Mouse (Mus musculus) MEL (cell line): ENCODE measurements around the gene Psmd5. TPM values are rescaled to one million over a fixed set of nuclear protein-coding genes. Genes with fewer than 3 reads are reported as not detected.

Experiments
- DNase-seq: peaks from one replicate; pipeline ENCODE4 v3.0.0; 2011; ENCODE audit warnings: low read depth, low spot score
- H3K27ac ChIP-seq: 2 replicates; pipeline ENCODE4 v1.5.1; 2012; ENCODE audit warnings: low read depth, mild to moderate bottlenecking, control low read depth, low read length, moderate library complexity; ENCODE audit not compliant: control insufficient read depth
- H3K27me3 ChIP-seq, 2 experiments: fragments of 150-350 bp in 1 of 2; sonication (generic) in 1 of 2; 2 replicates each; pipeline ENCODE4 v1.6.1; 2012; ENCODE audit warnings: low read length in 2 of 2, mild to moderate bottlenecking in 2 of 2, improper control_type of control experiment in 1 of 2, moderate library complexity in 1 of 2; ENCODE audit not compliant: insufficient read depth in 2 of 2, control insufficient read depth in 1 of 2
- H3K36me3 ChIP-seq, 2 experiments: 2 replicates each; pipeline ENCODE4 v1.6.1; 2012 to 2014; ENCODE audit warnings: low read length in 2 of 2, improper control_type of control experiment in 1 of 2, inconsistent platforms in 1 of 2, mild to moderate bottlenecking in 1 of 2; ENCODE audit not compliant: insufficient read depth in 2 of 2, control insufficient read depth in 1 of 2
- H3K4me1 ChIP-seq, 2 experiments: fragments of 150-350 bp in 1 of 2; sonication (generic) in 1 of 2; 2 replicates each; pipeline ENCODE4 v1.6.1; 2012; ENCODE audit warnings: low read length in 2 of 2, improper control_type of control experiment in 1 of 2, mild to moderate bottlenecking in 1 of 2; ENCODE audit not compliant: insufficient read depth in 2 of 2, control insufficient read depth in 1 of 2
- H3K4me3 ChIP-seq, 2 experiments: fragments of 150-350 bp in 1 of 2; sonication (generic) in 1 of 2; 2 replicates each; pipeline ENCODE4 v1.5.1; 2012; ENCODE audit warnings: low read depth in 2 of 2, low read length in 2 of 2, mild to moderate bottlenecking in 2 of 2, moderate library complexity in 2 of 2, control low read depth in 1 of 2, improper control_type of control experiment in 1 of 2; ENCODE audit not compliant: control insufficient read depth in 1 of 2, insufficient read depth in 1 of 2
- H3K79me2 ChIP-seq: 2 replicates; pipeline ENCODE4 v1.6.1; 2012; ENCODE audit warnings: mild to moderate bottlenecking, low read length, moderate library complexity; ENCODE audit not compliant: control insufficient read depth, poor library complexity, insufficient read depth
- H3K9ac ChIP-seq: 2 replicates; pipeline ENCODE4 v1.6.1; 2012; ENCODE audit warnings: low read depth, mild to moderate bottlenecking, control low read depth, low read length, moderate library complexity; ENCODE audit not compliant: control insufficient read depth, poor library complexity, severe bottlenecking
- H3K9me3 ChIP-seq: fragments of 150-350 bp; sonication (generic); replicated peaks from 2 replicates; pipeline ENCODE4 v1.6.1; 2012; ENCODE audit warnings: mild to moderate bottlenecking, low read length, improper control_type of control experiment, moderate library complexity; ENCODE audit not compliant: insufficient read depth
- BHLHE40 ChIP-seq: IDR thresholded peaks from 2 replicates; pipeline ENCODE4 v1.6.1; 2012; ENCODE audit warnings: low read depth, mild to moderate bottlenecking, inconsistent platforms, low read length, improper control_type of control experiment, borderline replicate concordance
- CHD1 ChIP-seq: IDR thresholded peaks from 2 replicates; pipeline ENCODE4 v1.6.1; 2012; ENCODE audit warnings: low read depth, mild to moderate bottlenecking, inconsistent platforms, low read length, improper control_type of control experiment
- CHD2 ChIP-seq: IDR thresholded peaks from 2 replicates; pipeline ENCODE4 v1.6.1; 2011; ENCODE audit warnings: low read length, improper control_type of control experiment
- CTCF ChIP-seq, 3 experiments: IDR thresholded peaks in 2 of 3; conservative IDR thresholded peaks in 1 of 3; 2 replicates each; pipeline ENCODE4 v1.5.1; 2011 to 2012; ENCODE audit warnings: low read length in 3 of 3, low read depth in 2 of 3, mild to moderate bottlenecking in 2 of 3, improper control_type of control experiment in 1 of 3, inconsistent platforms in 1 of 3, mixed read lengths in 1 of 3, moderate library complexity in 1 of 3; ENCODE audit not compliant: control insufficient read depth in 1 of 3, insufficient read depth in 1 of 3, poor library complexity in 1 of 3, severe bottlenecking in 1 of 3
- E2F4 ChIP-seq: IDR thresholded peaks from 2 replicates; pipeline ENCODE4 v1.6.1; 2011; ENCODE audit warnings: low read depth, low read length, improper control_type of control experiment, borderline replicate concordance
- ELF1 ChIP-seq: IDR thresholded peaks from 2 replicates; pipeline ENCODE4 v1.6.1; 2014; ENCODE audit warnings: low read depth, mild to moderate bottlenecking, inconsistent platforms, low read length, improper control_type of control experiment, moderate library complexity
- EP300 ChIP-seq, 2 experiments: IDR thresholded peaks; 2 replicates each; pipeline ENCODE4 v1.6.1; 2011; ENCODE audit warnings: improper control_type of control experiment in 2 of 2, low read length in 2 of 2, low read depth in 1 of 2, mild to moderate bottlenecking in 1 of 2
- ETS1 ChIP-seq: IDR thresholded peaks from 2 replicates; pipeline ENCODE4 v1.6.1; 2012; ENCODE audit warnings: low read depth, mild to moderate bottlenecking, inconsistent platforms, low read length, improper control_type of control experiment, moderate library complexity
- GABPA ChIP-seq: IDR thresholded peaks from 2 replicates; pipeline ENCODE4 v1.6.1; 2012; ENCODE audit warnings: low read depth, mild to moderate bottlenecking, inconsistent platforms, low read length, improper control_type of control experiment, moderate library complexity
- GATA1 ChIP-seq: IDR thresholded peaks from 2 replicates; pipeline ENCODE4 v1.6.1; 2011; ENCODE audit warnings: low read depth, low read length, improper control_type of control experiment
- HCFC1 ChIP-seq: IDR thresholded peaks from 2 replicates; pipeline ENCODE4 v1.6.1; 2012; ENCODE audit warnings: low read depth, mild to moderate bottlenecking, inconsistent platforms, low read length, improper control_type of control experiment, moderate library complexity
- JUND ChIP-seq: IDR thresholded peaks from 2 replicates; pipeline ENCODE4 v1.6.1; 2011; ENCODE audit warnings: low read depth, mild to moderate bottlenecking, improper control_type of control experiment, low read length
- KAT2A ChIP-seq: conservative IDR thresholded peaks from 2 replicates; pipeline ENCODE4 v1.6.1; 2012; ENCODE audit warnings: low read depth, low read length, improper control_type of control experiment, inconsistent platforms
- MAFK ChIP-seq: IDR thresholded peaks from 2 replicates; pipeline ENCODE4 v1.6.1; 2011; ENCODE audit warnings: low read depth, mild to moderate bottlenecking, low read length, improper control_type of control experiment, borderline replicate concordance
- MAX ChIP-seq: IDR thresholded peaks from 2 replicates; pipeline ENCODE4 v1.6.1; 2011; ENCODE audit warnings: low read length, improper control_type of control experiment
- MAZ ChIP-seq: IDR thresholded peaks from 2 replicates; pipeline ENCODE4 v1.6.1; 2012; ENCODE audit warnings: low read depth, mild to moderate bottlenecking, inconsistent platforms, low read length, improper control_type of control experiment
- MEF2A ChIP-seq: IDR thresholded peaks from 2 replicates; pipeline ENCODE4 v1.6.1; 2014; ENCODE audit warnings: low read depth, mild to moderate bottlenecking, inconsistent platforms, low read length, improper control_type of control experiment; ENCODE audit not compliant: poor library complexity, insufficient replicate concordance, severe bottlenecking; ENCODE audit errors: extremely low read depth
- MYB ChIP-seq: IDR thresholded peaks from 2 replicates; pipeline ENCODE4 v1.6.1; 2011; ENCODE audit warnings: mild to moderate bottlenecking, low read depth, low read length, improper control_type of control experiment
- MYC ChIP-seq: IDR thresholded peaks from 2 replicates; pipeline ENCODE4 v1.6.1; 2011; ENCODE audit warnings: low read depth, mild to moderate bottlenecking, low read length, improper control_type of control experiment, moderate library complexity
- NELFE ChIP-seq: IDR thresholded peaks from 2 replicates; pipeline ENCODE4 v1.6.1; 2011; ENCODE audit warnings: low read depth, low read length, improper control_type of control experiment
- NRF1 ChIP-seq: IDR thresholded peaks from 2 replicates; pipeline ENCODE4 v1.6.1; 2014; ENCODE audit warnings: low read depth, mild to moderate bottlenecking, inconsistent platforms, low read length, improper control_type of control experiment, moderate library complexity; ENCODE audit not compliant: poor library complexity, insufficient read depth, severe bottlenecking
- POLR2A ChIP-seq, 2 experiments: IDR thresholded peaks; 2 replicates each; pipeline ENCODE4 v1.6.1; 2011 to 2012; ENCODE audit warnings: low read length in 2 of 2, mild to moderate bottlenecking in 2 of 2, control low read depth in 1 of 2, improper control_type of control experiment in 1 of 2, low read depth in 1 of 2, moderate library complexity in 1 of 2; ENCODE audit not compliant: control insufficient read depth in 1 of 2, insufficient read depth in 1 of 2, poor library complexity in 1 of 2
- POLR2AphosphoS2 ChIP-seq: IDR thresholded peaks from 2 replicates; pipeline ENCODE4 v1.6.1; 2011; ENCODE audit warnings: low read length, improper control_type of control experiment
- POLR2AphosphoS5 ChIP-seq: IDR thresholded peaks from 2 replicates; pipeline ENCODE4 v1.6.1; 2012; ENCODE audit warnings: low read depth, borderline replicate concordance, mild to moderate bottlenecking, inconsistent platforms, low read length, moderate library complexity, mixed read lengths
- RAD21 ChIP-seq: IDR thresholded peaks from 2 replicates; pipeline ENCODE4 v1.6.1; 2011; ENCODE audit warnings: mild to moderate bottlenecking, low read depth, low read length, improper control_type of control experiment
- RCOR1 ChIP-seq: IDR thresholded peaks from 2 replicates; pipeline ENCODE4 v1.6.1; 2012; ENCODE audit warnings: low read depth, mild to moderate bottlenecking, inconsistent platforms, low read length, improper control_type of control experiment
- SIN3A ChIP-seq: IDR thresholded peaks from 2 replicates; pipeline ENCODE4 v1.6.1; 2012; ENCODE audit warnings: low read length, improper control_type of control experiment, inconsistent platforms
- SMC3 ChIP-seq: IDR thresholded peaks from 2 replicates; pipeline ENCODE4 v1.6.1; 2011; ENCODE audit warnings: low read depth, low read length, improper control_type of control experiment
- TAL1 ChIP-seq: IDR thresholded peaks from 2 replicates; pipeline ENCODE4 v1.6.1; 2012; ENCODE audit warnings: mild to moderate bottlenecking, inconsistent platforms, low read length, moderate library complexity, mixed read lengths
- TBP ChIP-seq: IDR thresholded peaks from 2 replicates; pipeline ENCODE4 v1.8.0; 2011; ENCODE audit warnings: low read depth, low read length, improper control_type of control experiment
- TCF12 ChIP-seq: IDR thresholded peaks from 2 replicates; pipeline ENCODE4 v1.6.1; 2014; ENCODE audit warnings: low read depth, mild to moderate bottlenecking, inconsistent platforms, low read length, improper control_type of control experiment, moderate library complexity
- UBTF ChIP-seq: IDR thresholded peaks from 2 replicates; pipeline ENCODE4 v1.6.1; 2012; ENCODE audit warnings: low read depth, mild to moderate bottlenecking, inconsistent platforms, low read length, improper control_type of control experiment, moderate library complexity, borderline replicate concordance; ENCODE audit not compliant: insufficient read depth
- USF1 ChIP-seq: IDR thresholded peaks from 2 replicates; pipeline ENCODE4 v1.6.1; 2014; ENCODE audit warnings: low read depth, mild to moderate bottlenecking, inconsistent platforms, low read length, improper control_type of control experiment, moderate library complexity
- USF2 ChIP-seq, 2 experiments: IDR thresholded peaks; 2 replicates each; pipeline ENCODE4 v1.6.1; 2011 to 2012; ENCODE audit warnings: improper control_type of control experiment in 2 of 2, low read length in 2 of 2, borderline replicate concordance in 1 of 2, inconsistent platforms in 1 of 2, low read depth in 1 of 2, mild to moderate bottlenecking in 1 of 2; ENCODE audit not compliant: insufficient read depth in 1 of 2
- ZC3H11A ChIP-seq: IDR thresholded peaks from 2 replicates; pipeline ENCODE4 v1.6.1; 2012; ENCODE audit warnings: low read depth, mild to moderate bottlenecking, inconsistent platforms, low read length, improper control_type of control experiment
- ZKSCAN1 ChIP-seq: IDR thresholded peaks from 2 replicates; pipeline ENCODE4 v1.6.1; 2012; ENCODE audit warnings: low read depth, mild to moderate bottlenecking, inconsistent platforms, low read length, improper control_type of control experiment, moderate library complexity
- ZMIZ1 ChIP-seq: IDR thresholded peaks from 2 replicates; pipeline ENCODE4 v1.6.1; 2012; ENCODE audit warnings: low read depth, mild to moderate bottlenecking, inconsistent platforms, low read length, improper control_type of control experiment, moderate library complexity
- ZNF384 ChIP-seq: IDR thresholded peaks from 2 replicates; pipeline ENCODE4 v1.6.1; 2012; ENCODE audit warnings: low read depth, mild to moderate bottlenecking, inconsistent platforms, low read length, improper control_type of control experiment
- polyA plus RNA-seq, 2 experiments: library from polyadenylated mRNA; stranded (reverse) in 1 of 2; unstranded in 1 of 2; fragments of >175 nt in 1 of 2; fragments of >200 nt in 1 of 2; gene quantifications; 2 replicates each; pipeline versions ENCODE4 v1.2.1 to v1.2.4; 2012; ENCODE audit warnings: low replicate concordance in 2 of 2, low read depth in 1 of 2; ENCODE audit not compliant: insufficient read length in 2 of 2, insufficient read depth in 1 of 2, missing spikeins in 1 of 2
- total RNA-seq: library from RNA; depleted of rRNA; stranded (reverse); fragments of 300-350 nt; gene quantifications from 2 replicates; pipeline ENCODE4 v1.2.3, GENCODE M21; 2012

Psmd5 gene
- total and polyA plus RNA-seq, 3 experiments, result 48.1 to 70.3 TPM; not detected in 1

DNA sequence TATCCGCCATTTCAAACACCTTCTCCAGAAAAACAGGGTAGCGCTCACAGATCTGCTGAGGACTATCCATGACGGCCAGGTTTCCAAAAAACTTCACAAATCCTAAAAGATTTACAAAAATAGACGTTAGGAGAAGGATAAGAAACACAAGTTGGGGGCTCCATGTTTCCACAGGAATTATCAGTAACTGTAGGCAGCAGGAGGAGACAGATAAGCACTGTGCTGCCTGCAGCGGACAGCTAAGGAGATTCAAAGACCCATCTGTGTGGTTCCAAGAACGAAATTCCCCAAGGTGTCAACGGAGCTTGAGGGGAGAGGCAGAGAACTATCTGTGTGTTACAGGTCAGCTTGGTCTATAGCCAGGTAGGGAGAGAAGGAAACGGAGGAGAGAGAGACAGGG, 17.0 kb downstream of the Psmd5 start:
- DNase-seq, result no peak
- H3K9me3 ChIP-seq, result no peaks in the 10 kb centered on the region
- H3K27me3 ChIP-seq, result no peaks in the 10 kb centered on the region
- H3K4me1 ChIP-seq, result no peaks in the 10 kb centered on the region
- no peak overlapping the region for H3K9ac ChIP-seq
- peaks cover 8 to 47% of the 10 kb centered on the region in 2 experiments for H3K36me3 ChIP-seq
- no peak overlapping the region for H3K27ac ChIP-seq
- H3K4me3 ChIP-seq, result no peak overlapping the region
- peaks cover 1% of the 10 kb centered on the region; the same call in 1 of the 2 replicates for H3K79me2 ChIP-seq
- TF ChIP-seq MAFK (no peak), ZC3H11A (no peak), POLR2A (IDR thresholded peaks at IDR 0.05; ENCODE audit: control insufficient read depth in 1 of 2, insufficient read depth in 1 of 2, low read depth in 1 of 2, low read length in 2 of 2, poor library complexity in 1 of 2) (no peak), ETS1 (0 out of 2 replicates have a peak, but pooled peaks have one; percentile 12), ZNF384 (no peak), E2F4 (no peak), USF2 (IDR thresholded peaks at IDR 0.05; ENCODE audit: borderline replicate concordance in 1 of 2, insufficient read depth in 1 of 2, low read depth in 1 of 2, low read length in 2 of 2) (no peak), MYB (no peak), POLR2AphosphoS2 (no peak), CHD1 (no peak), GATA1 (peak; percentile 70), MYC (no peak), ZMIZ1 (no peak), EP300 (IDR thresholded peaks at IDR 0.05; ENCODE audit: low read depth in 1 of 2, low read length in 2 of 2) (peak; percentile 40 to 78; a peak in 3 of 4 replicates), MAZ (no peak), RCOR1 (peak; percentile 57; the same call in 1 of the 2 replicates), TCF12 (peak; percentile 79), CTCF (IDR thresholded peaks at IDR 0.05 in 2 of 3, conservative IDR thresholded peaks at IDR 0.05 in 1 of 3; ENCODE audit: control insufficient read depth in 1 of 3, insufficient read depth in 1 of 3, low read depth in 2 of 3, low read length in 3 of 3, poor library complexity in 1 of 3, severe bottlenecking in 1 of 3) (no peak), ZKSCAN1 (no peak), SMC3 (no peak), MEF2A (no peak), NELFE (no peak), ELF1 (no peak), POLR2AphosphoS5 (no peak), UBTF (no peak), MAX (no peak), RAD21 (no peak), BHLHE40 (no peak), TAL1 (peak; percentile 37; the same call in 1 of the 2 replicates), KAT2A (no peak), CHD2 (no peak), GABPA (no peak), SIN3A (no peak), TBP (no peak), USF1 (no peak), JUND (no peak), NRF1 (no peak), HCFC1 (no peak)
